Mouse (Mus musculus): ENCODE measurements around the gene Tenm4. TPM values are rescaled to one million over a fixed set of nuclear protein-coding genes. Genes with fewer than 3 reads are reported as not detected.

Tenm4 gene
- polyA plus RNA-seq, 1 experiment from 2014 or later, result 33.1 TPM

GRCm38 (mm10) chr7:96757067-96757466, 586.0 kb downstream of the Tenm4 start:
- WGBS, result 85% methylated on average over 8 of the region's 8 CpGs
- ATAC-seq (ENCODE audit: low FRiP score), result no peak
- Histone ChIP-seq H3K9ac (no peak overlapping the region), H3K9me3 (no peaks in the 10 kb centered on the region), H3K4me2 (no peak overlapping the region), H3K27me3 (no peaks in the 10 kb centered on the region), H3K4me3 (no peak overlapping the region), H3K27ac (no peak overlapping the region), H3K4me1 (replicated peaks) (peaks cover 37% of the 10 kb centered on the region), H3K36me3 (peaks cover 5% of the 10 kb centered on the region; the same call in 1 of the 2 replicates)

- Histone ChIP-seq H3K9ac (no peak overlapping the region), H3K36me3 (peaks cover 5% of the 10 kb centered on the region; the same call in 1 of the 2 replicates), H3K27ac (no peak overlapping the region), H3K4me1 (replicated peaks) (peaks cover 39% of the 10 kb centered on the region), H3K27me3 (no peaks in the 10 kb centered on the region), H3K9me3 (no peaks in the 10 kb centered on the region), H3K4me3 (no peak overlapping the region), H3K4me2 (no peak overlapping the region)
- peak; percentile 57 for ATAC-seq (ENCODE audit: low FRiP score)
- 71% methylated on average over 6 of the region's 6 CpGs for WGBS
Observed at GRCm38 (mm10) chr7:96760208-96760607, 589.2 kb downstream of the Tenm4 start.

- Histone ChIP-seq H3K27me3 (no peaks in the 10 kb centered on the region), H3K9ac (no peak overlapping the region), H3K9me3 (no peaks in the 10 kb centered on the region), H3K4me2 (no peak overlapping the region), H3K36me3 (peaks cover 5% of the 10 kb centered on the region; the same call in 1 of the 2 replicates), H3K4me3 (no peak overlapping the region), H3K4me1 (replicated peaks) (peaks cover 39% of the 10 kb centered on the region), H3K27ac (no peak overlapping the region)
- no peak for ATAC-seq (ENCODE audit: low FRiP score)
- WGBS, result 50% methylated on average over 5 of the region's 5 CpGs
Observed at GRCm38 (mm10) chr7:96761151-96761550, 590.1 kb downstream of the Tenm4 start.

GRCm38 (mm10) chr7:96765321-96765960, 594.4 kb downstream of the Tenm4 start:
- WGBS, result 74% methylated on average over 15 of the region's 15 CpGs
- H3K27ac ChIP-seq, result no peak overlapping the region
- no peaks in the 10 kb centered on the region for H3K27me3 ChIP-seq
- peaks cover 23% of the 10 kb centered on the region for H3K4me1 ChIP-seq (replicated peaks)
- no peak overlapping the region for H3K4me2 ChIP-seq
- no peak overlapping the region for H3K9ac ChIP-seq
- 0 out of 2 replicates have a peak, but pooled peaks cover 3% of the 10 kb centered on the region for H3K9me3 ChIP-seq
- H3K36me3 ChIP-seq, result peaks cover 13% of the 10 kb centered on the region; the same call in 1 of the 2 replicates
- ATAC-seq (ENCODE audit: low FRiP score), result no peak
- H3K4me3 ChIP-seq, result no peak overlapping the region

GRCm38 (mm10) chr7:96767090-96767489, 596.0 kb downstream of the Tenm4 start:
- 0 out of 2 replicates have a peak, but pooled peaks cover 3% of the 10 kb centered on the region for H3K9me3 ChIP-seq
- no peak for ATAC-seq (ENCODE audit: low FRiP score)
- H3K4me3 ChIP-seq, result no peak overlapping the region
- WGBS, result 83% methylated on average over 3 of the region's 3 CpGs
- H3K27ac ChIP-seq, result no peak overlapping the region
- H3K36me3 ChIP-seq, result peaks cover 16% of the 10 kb centered on the region
- peaks cover 13% of the 10 kb centered on the region; the same call in 1 of the 2 replicates for H3K4me1 ChIP-seq (replicated peaks)
- no peak overlapping the region for H3K4me2 ChIP-seq
- H3K9ac ChIP-seq, result no peak overlapping the region
- H3K27me3 ChIP-seq, result no peaks in the 10 kb centered on the region

- Histone ChIP-seq H3K27ac (no peak overlapping the region), H3K36me3 (peaks cover 23% of the 10 kb centered on the region), H3K4me3 (no peak overlapping the region), H3K4me2 (no peak overlapping the region), H3K9me3 (0 out of 2 replicates have a peak, but pooled peaks cover 3% of the 10 kb centered on the region), H3K4me1 (replicated peaks) (peaks cover 13% of the 10 kb centered on the region; the same call in 1 of the 2 replicates), H3K27me3 (no peaks in the 10 kb centered on the region), H3K9ac (no peak overlapping the region)
- ATAC-seq (ENCODE audit: low FRiP score), result no peak
- 92% methylated on average over 6 of the region's 6 CpGs for WGBS
Observed at GRCm38 (mm10) chr7:96768718-96769117, 597.7 kb downstream of the Tenm4 start.

GRCm38 (mm10) chr7:96769784-96770183, 598.7 kb downstream of the Tenm4 start:
- H3K36me3 ChIP-seq, result peaks cover 23% of the 10 kb centered on the region
- no peaks in the 10 kb centered on the region for H3K27me3 ChIP-seq
- H3K4me3 ChIP-seq, result no peak overlapping the region
- 0 out of 2 replicates have a peak, but pooled peaks cover 3% of the 10 kb centered on the region for H3K9me3 ChIP-seq
- H3K4me1 ChIP-seq (replicated peaks), result peaks cover 16% of the 10 kb centered on the region; the same call in 1 of the 2 replicates
- no peak overlapping the region for H3K27ac ChIP-seq
- whole genome bisulfite sequencing, result 68% methylated on average over 4 of the region's 4 CpGs
- no peak overlapping the region for H3K4me2 ChIP-seq
- no peak for ATAC-seq (ENCODE audit: low FRiP score)
- no peak overlapping the region for H3K9ac ChIP-seq

GRCm38 (mm10) chr7:96772966-96773365, 601.9 kb downstream of the Tenm4 start:
- Histone ChIP-seq H3K4me1 (replicated peaks) (peaks cover 13% of the 10 kb centered on the region), H3K27me3 (no peaks in the 10 kb centered on the region), H3K4me2 (no peak overlapping the region), H3K36me3 (peaks cover 25% of the 10 kb centered on the region), H3K9me3 (0 out of 2 replicates have a peak, but pooled peaks cover 3% of the 10 kb centered on the region), H3K9ac (no peak overlapping the region), H3K4me3 (no peak overlapping the region), H3K27ac (no peak overlapping the region)
- ATAC-seq (ENCODE audit: low FRiP score), result no peak
- 74% methylated on average over 4 of the region's 4 CpGs for WGBS

- H3K9ac ChIP-seq, result no peak overlapping the region
- H3K27me3 ChIP-seq, result no peaks in the 10 kb centered on the region
- peaks cover 17% of the 10 kb centered on the region for H3K36me3 ChIP-seq
- 0 out of 2 replicates have a peak, but pooled peaks cover 3% of the 10 kb centered on the region for H3K9me3 ChIP-seq
- peaks cover 13% of the 10 kb centered on the region for H3K4me1 ChIP-seq (replicated peaks)
- ATAC-seq (ENCODE audit: low FRiP score), result no peak
- no peak overlapping the region for H3K4me2 ChIP-seq
- 85% methylated on average over 17 of the region's 17 CpGs for WGBS
- no peak overlapping the region; the same call in 1 of the 2 replicates for H3K27ac ChIP-seq
- no peak overlapping the region for H3K4me3 ChIP-seq
Observed at GRCm38 (mm10) chr7:96773585-96774225, 602.7 kb downstream of the Tenm4 start.

- H3K27ac ChIP-seq, result no peak overlapping the region
Observed at GRCm38 (mm10) chr7:96775080-96775486, 604.0 kb downstream of the Tenm4 start.

GRCm38 (mm10) chr7:96777938-96778600, 607.0 kb downstream of the Tenm4 start:
- Histone ChIP-seq H3K4me1 (replicated peaks) (peaks cover 25% of the 10 kb centered on the region), H3K27me3 (no peaks in the 10 kb centered on the region), H3K27ac (no peak overlapping the region), H3K4me2 (no peak overlapping the region), H3K4me3 (no peak overlapping the region), H3K36me3 (peaks cover 7% of the 10 kb centered on the region; the same call in 1 of the 2 replicates), H3K9me3 (no peaks in the 10 kb centered on the region), H3K9ac (no peak overlapping the region)
- 88% methylated on average over 8 of the region's 8 CpGs for WGBS
- no peak for ATAC-seq (ENCODE audit: low FRiP score)

More at GRCm38 (mm10) chr7:96775080-96775486, 604.0 kb downstream of the Tenm4 start:
- 57% methylated on average over 6 of the region's 6 CpGs for WGBS
- ATAC-seq (ENCODE audit: low FRiP score), result no peak
- Histone ChIP-seq H3K4me1 (replicated peaks) (peaks cover 17% of the 10 kb centered on the region), H3K4me2 (no peak overlapping the region), H3K27me3 (no peaks in the 10 kb centered on the region), H3K9me3 (no peaks in the 10 kb centered on the region), H3K4me3 (no peak overlapping the region), H3K9ac (no peak overlapping the region), H3K36me3 (peaks cover 16% of the 10 kb centered on the region)

GRCm38 (mm10) chr7:96778601-96778969, 607.5 kb downstream of the Tenm4 start:
- 72% methylated on average over 3 of the region's 3 CpGs for WGBS
- no peak for ATAC-seq (ENCODE audit: low FRiP score)
- no peak overlapping the region for H3K4me2 ChIP-seq
- no peak overlapping the region for H3K27ac ChIP-seq
- H3K4me1 ChIP-seq (replicated peaks), result peaks cover 25% of the 10 kb centered on the region
- H3K9me3 ChIP-seq, result no peaks in the 10 kb centered on the region
- H3K27me3 ChIP-seq, result no peaks in the 10 kb centered on the region
- peaks cover 7% of the 10 kb centered on the region; the same call in 1 of the 2 replicates for H3K36me3 ChIP-seq
- H3K9ac ChIP-seq, result no peak overlapping the region
- no peak overlapping the region for H3K4me3 ChIP-seq
